Mouse (Mus musculus) small intestine, adult 2 months (tissue): ENCODE data around the gene Vmn1r175.
"Not testable (repeated sequence)": the region's sequence is repeated elsewhere in the genome, so short reads cannot be mapped to it uniquely, and the experiment has no call there.

Source experiments
- CTCF ChIP-seq: fragments of 200-500 bp; IDR thresholded peaks from 2 replicates; pipeline ENCODE4 v1.5.1; 2012; ENCODE audit warnings: low read depth, mild to moderate bottlenecking, control low read depth, inconsistent platforms, low read length, moderate library complexity, mixed read lengths; ENCODE audit not compliant: insufficient replicate concordance, insufficient read length; ENCODE audit errors: extremely low read depth
- POLR2A ChIP-seq: fragments of 200-500 bp; IDR thresholded peaks from 2 replicates; pipeline ENCODE4 v1.6.1; 2012; ENCODE audit warnings: low read depth, mild to moderate bottlenecking, control low read depth, inconsistent platforms, low read length, moderate library complexity

DNA sequence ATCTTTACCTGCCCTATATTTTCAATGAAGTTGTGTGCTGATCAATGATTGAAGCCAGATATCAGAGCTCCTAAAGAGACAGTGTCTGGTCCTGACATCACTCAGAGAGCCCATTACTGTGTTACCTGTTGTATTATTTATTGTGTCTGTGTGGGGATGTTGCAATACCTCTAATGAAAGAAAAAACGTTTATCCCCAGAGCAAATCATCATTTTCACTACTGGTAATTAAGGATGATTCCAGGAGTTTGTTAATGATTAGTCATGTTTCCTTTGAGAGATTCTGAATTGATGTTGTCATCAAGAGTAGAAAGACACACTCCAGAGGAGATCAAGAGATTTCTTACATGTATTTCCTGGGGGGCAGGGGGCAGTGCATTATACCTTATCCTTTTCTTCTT is 26.8 kb upstream of the Vmn1r175 start, which contains the start of gene Vmn1r176:
- not testable (repeated sequence) for TF ChIP-seq CTCF, POLR2A
